Mouse (Mus musculus) forebrain, embryonic 13.5 days (tissue): ENCODE measurements around the gene Cstl1. TPM values are rescaled to one million over a fixed set of nuclear protein-coding genes. Genes with fewer than 3 reads are reported as not detected.

ENCODE experiments used
- ATAC-seq: fragments of 200-750 bp; cut with Nextera tagmentation; 2 replicates; pipeline ENCODE4 v1.8.0; 2017
- H3K27ac ChIP-seq: fragments of 300-500 bp; sonication (generic); 2 replicates; pipeline ENCODE4 v1.5.1; 2015; ENCODE audit warnings: inconsistent platforms, mild to moderate bottlenecking, moderate library complexity
- H3K27me3 ChIP-seq: fragments of 300-500 bp; sonication (generic); 2 replicates; pipeline ENCODE4 v1.6.1; 2015; ENCODE audit warnings: mild to moderate bottlenecking, inconsistent platforms
- H3K36me3 ChIP-seq: fragments of 300-500 bp; sonication (generic); 2 replicates; pipeline ENCODE4 v1.6.1; 2015; ENCODE audit warnings: mild to moderate bottlenecking, inconsistent platforms; ENCODE audit not compliant: poor library complexity, severe bottlenecking
- H3K4me1 ChIP-seq: fragments of 300-500 bp; sonication (generic); 2 replicates; pipeline ENCODE4 v1.6.1; 2015; ENCODE audit warnings: inconsistent platforms
- H3K4me2 ChIP-seq: fragments of 300-500 bp; sonication (generic); 2 replicates; pipeline ENCODE4 v1.6.1; 2015; ENCODE audit warnings: inconsistent platforms, mild to moderate bottlenecking, moderate library complexity
- H3K4me3 ChIP-seq: fragments of 300-500 bp; sonication (generic); 2 replicates; pipeline ENCODE4 v1.5.1; 2015; ENCODE audit warnings: mild to moderate bottlenecking, inconsistent platforms
- H3K9ac ChIP-seq: fragments of 300-500 bp; sonication (generic); 2 replicates; pipeline ENCODE4 v1.6.1; 2015; ENCODE audit warnings: mild to moderate bottlenecking, inconsistent platforms
- H3K9me3 ChIP-seq: fragments of 300-500 bp; sonication (generic); replicated peaks from 2 replicates; pipeline ENCODE4 v1.6.1; 2016; ENCODE audit warnings: inconsistent platforms
- WGBS: fragments of 180-500 bp; shearing (Covaris S2); methylation state at CpG from one replicate; pipeline ENCODE4 v1.1.7; 2015; 5-methylcytosine and 5-hydroxymethylcytosine counted together
- polyA plus RNA-seq: library from polyadenylated mRNA; unstranded; fragments of >200 nt; fragmentation: Nextera tagmentation; extraction: Ambion mirVana; gene quantifications from 2 replicates; pipeline ENCODE4 v1.2.1, GENCODE M21; 2015

Cstl1 gene
- polyA plus RNA-seq = not detected in 2 replicates

GRCm38 (mm10) chr2:148750058-148750457 is at the start of gene Cstl1:
TSS of gene Cstl1 (plus strand) at chr2:148750358.
- ATAC-seq = no peak
- Histone ChIP-seq H3K27me3 (no peaks in the 10 kb centered on the region), H3K4me1 (no peaks in the 10 kb centered on the region), H3K9me3 (no peaks in the 10 kb centered on the region), H3K36me3 (no peaks in the 10 kb centered on the region), H3K4me2 (no peak within 1 kb of the TSS), H3K9ac (no peak within 1 kb of the TSS), H3K4me3 (no peak within 1 kb of the TSS), H3K27ac (no peak within 1 kb of the TSS)
- WGBS = 74% methylated on average over 1 of the region's 1 CpGs

GRCm38 (mm10) chr2:148706409-148707201 is 43.6 kb upstream of the Cstl1 start:
- H3K9ac ChIP-seq = no peak overlapping the region
- no peaks in the 10 kb centered on the region for H3K4me1 ChIP-seq
- peak; percentile 66 for ATAC-seq
- H3K27ac ChIP-seq = no peak overlapping the region
- H3K36me3 ChIP-seq = peaks cover 31% of the 10 kb centered on the region
- H3K27me3 ChIP-seq = no peaks in the 10 kb centered on the region
- 72% methylated on average over 15 of the region's 15 CpGs for WGBS
- H3K4me3 ChIP-seq = no peak overlapping the region
- no peak overlapping the region for H3K4me2 ChIP-seq
- no peaks in the 10 kb centered on the region for H3K9me3 ChIP-seq

GRCm38 (mm10) chr2:148707202-148707530 is 43.0 kb upstream of the Cstl1 start:
- Histone ChIP-seq H3K4me2 (no peak overlapping the region), H3K9ac (no peak overlapping the region), H3K27ac (no peak overlapping the region), H3K36me3 (peaks cover 37% of the 10 kb centered on the region), H3K27me3 (no peaks in the 10 kb centered on the region), H3K9me3 (no peaks in the 10 kb centered on the region), H3K4me3 (no peak overlapping the region), H3K4me1 (no peaks in the 10 kb centered on the region)
- WGBS = 36% methylated on average over 6 of the region's 6 CpGs
- ATAC-seq = no peak

GRCm38 (mm10) chr2:148712326-148712725 is 37.8 kb upstream of the Cstl1 start:
- Histone ChIP-seq H3K4me1 (no peaks in the 10 kb centered on the region), H3K4me2 (no peak overlapping the region), H3K27me3 (no peaks in the 10 kb centered on the region), H3K4me3 (no peak overlapping the region), H3K9me3 (no peaks in the 10 kb centered on the region), H3K27ac (no peak overlapping the region), H3K9ac (no peak overlapping the region), H3K36me3 (peaks cover 31% of the 10 kb centered on the region)
- 89% methylated on average over 3 of the region's 3 CpGs for WGBS
- no peak for ATAC-seq

- Histone ChIP-seq H3K9me3 (no peaks in the 10 kb centered on the region), H3K9ac (no peak overlapping the region), H3K4me3 (no peak overlapping the region), H3K36me3 (peaks cover 4% of the 10 kb centered on the region), H3K4me2 (no peak overlapping the region), H3K4me1 (no peaks in the 10 kb centered on the region), H3K27me3 (no peaks in the 10 kb centered on the region), H3K27ac (no peak overlapping the region)
- ATAC-seq = no peak
- 47% methylated on average over 2 of the region's 2 CpGs for WGBS
Observed at GRCm38 (mm10) chr2:148717072-148717471, 33.1 kb upstream of the Cstl1 start.

- Histone ChIP-seq H3K36me3 (no peaks in the 10 kb centered on the region), H3K4me2 (no peak overlapping the region), H3K4me3 (no peak overlapping the region), H3K27me3 (no peaks in the 10 kb centered on the region), H3K27ac (no peak overlapping the region), H3K9me3 (no peaks in the 10 kb centered on the region), H3K4me1 (no peaks in the 10 kb centered on the region), H3K9ac (no peak overlapping the region)
- no peak for ATAC-seq
- 81% methylated on average over 2 of the region's 2 CpGs for WGBS
Observed at GRCm38 (mm10) chr2:148719271-148719995, 30.7 kb upstream of the Cstl1 start.

- H3K27me3 ChIP-seq = no peaks in the 10 kb centered on the region
- H3K9me3 ChIP-seq = peaks cover 8% of the 10 kb centered on the region; the same call in 1 of the 2 replicates
- peak overlapping the region; percentile 44; the same call in 1 of the 2 replicates for H3K27ac ChIP-seq
- ATAC-seq = peak; percentile 73; the same call in 1 of the 2 replicates
- peak overlapping the region; percentile 80 for H3K4me3 ChIP-seq
- under 1% methylated on average over 35 of the region's 35 CpGs for WGBS
- peaks cover 13% of the 10 kb centered on the region for H3K4me1 ChIP-seq
- H3K4me2 ChIP-seq = peak overlapping the region; percentile 78
- no peaks in the 10 kb centered on the region for H3K36me3 ChIP-seq
- H3K9ac ChIP-seq = peak overlapping the region; percentile 91
Observed at GRCm38 (mm10) chr2:148731614-148732326, 18.4 kb upstream of the Cstl1 start.

GRCm38 (mm10) chr2:148732327-148733000 is 17.7 kb upstream of the Cstl1 start, which contains the start of gene Napb:
TSS of gene Napb (minus strand) at chr2:148732467.
- Histone ChIP-seq H3K27ac (peak within 1 kb of the TSS; percentile 44; the same call in 1 of the 2 replicates), H3K9ac (peak within 1 kb of the TSS; percentile 91), H3K36me3 (no peaks in the 10 kb centered on the region), H3K27me3 (no peaks in the 10 kb centered on the region), H3K9me3 (peaks cover 8% of the 10 kb centered on the region; the same call in 1 of the 2 replicates), H3K4me3 (peak within 1 kb of the TSS; percentile 80), H3K4me2 (peak within 1 kb of the TSS; percentile 78), H3K4me1 (peaks cover 13% of the 10 kb centered on the region)
- ATAC-seq = peak; percentile 100
- 3% methylated on average over 18 of the region's 18 CpGs for WGBS

- ATAC-seq = peak; percentile 72; the same call in 1 of the 2 replicates
- Histone ChIP-seq H3K9ac (no peak overlapping the region), H3K27me3 (no peaks in the 10 kb centered on the region), H3K4me3 (no peak overlapping the region), H3K4me2 (no peak overlapping the region), H3K9me3 (no peaks in the 10 kb centered on the region), H3K4me1 (0 out of 2 replicates have a peak, but pooled peaks cover 3% of the 10 kb centered on the region), H3K36me3 (no peaks in the 10 kb centered on the region), H3K27ac (no peak overlapping the region)
- WGBS = 69% methylated on average over 3 of the region's 3 CpGs
Observed at GRCm38 (mm10) chr2:148743001-148743400, 7.2 kb upstream of the Cstl1 start.

GRCm38 (mm10) chr2:148743846-148744407 is 6.2 kb upstream of the Cstl1 start:
- no peaks in the 10 kb centered on the region for H3K27me3 ChIP-seq
- H3K9me3 ChIP-seq = no peaks in the 10 kb centered on the region
- no peak overlapping the region for H3K4me2 ChIP-seq
- H3K27ac ChIP-seq = no peak overlapping the region
- 0 out of 2 replicates have a peak, but pooled peaks cover 3% of the 10 kb centered on the region for H3K4me1 ChIP-seq
- no peak overlapping the region for H3K9ac ChIP-seq
- ATAC-seq = no peak
- no peak overlapping the region for H3K4me3 ChIP-seq
- no peaks in the 10 kb centered on the region for H3K36me3 ChIP-seq
- WGBS = 88% methylated on average over 3 of the region's 3 CpGs
